Mouse (Mus musculus): ENCODE measurements around the gene Sohlh1. TPM values are rescaled to one million over a fixed set of nuclear protein-coding genes. Genes with fewer than 3 reads are reported as not detected.

Gene Sohlh1
- not detected for total RNA-seq (2021)
- polyA plus RNA-seq (2012; rRNA removed): not detected in 2 replicates
- long read RNA-seq: 0 reads

GRCm38 (mm10) chr2:25847226-25847625 lies at the start of gene Sohlh1:
Sohlh1 (minus strand) TSS chr2:25847248.
- DNase-seq: no peak

GRCm38 (mm10) chr2:25892440-25892839 lies 45.4 kb upstream of the Sohlh1 start:
- DNase-seq: peak; percentile 24

GRCm38 (mm10) chr2:25888144-25888543 lies 41.1 kb upstream of the Sohlh1 start:
- DNase-seq: peak; percentile 30

GRCm38 (mm10) chr2:25887226-25887625 lies 40.2 kb upstream of the Sohlh1 start:
- DNase-seq: no peak

GRCm38 (mm10) chr2:25884756-25885155 lies 37.7 kb upstream of the Sohlh1 start:
- DNase-seq: no peak

- DNase-seq: no peak
Observed at GRCm38 (mm10) chr2:25882276-25882675, 35.2 kb upstream of the Sohlh1 start.

- DNase-seq: no peak
Observed at GRCm38 (mm10) chr2:25879061-25879460, 32.0 kb upstream of the Sohlh1 start.

GRCm38 (mm10) chr2:25878516-25878915 lies 31.5 kb upstream of the Sohlh1 start:
- no peak for DNase-seq

- peak; percentile 32 for DNase-seq
Observed at GRCm38 (mm10) chr2:25877736-25878268, 30.8 kb upstream of the Sohlh1 start.

- no peak for DNase-seq
Observed at GRCm38 (mm10) chr2:25877250-25877735, 30.2 kb upstream of the Sohlh1 start.

- DNase-seq: peak; percentile 64
Observed at GRCm38 (mm10) chr2:25866656-25867055, 19.6 kb upstream of the Sohlh1 start.

- no peak for DNase-seq
Observed at GRCm38 (mm10) chr2:25865412-25865811, 18.4 kb upstream of the Sohlh1 start.

GRCm38 (mm10) chr2:25864230-25864629 lies 17.2 kb upstream of the Sohlh1 start:
- peak; percentile 16 for DNase-seq

- peak; percentile 73 for DNase-seq
Observed at GRCm38 (mm10) chr2:25863337-25864131, 16.5 kb upstream of the Sohlh1 start, which contains the start of gene Kcnt1. Kcnt1 (plus strand) TSS chr2:25863734.

GRCm38 (mm10) chr2:25862696-25863270 lies 15.7 kb upstream of the Sohlh1 start:
- DNase-seq: no peak

- DNase-seq: no peak
Observed at GRCm38 (mm10) chr2:25862038-25862437, 15.0 kb upstream of the Sohlh1 start.

GRCm38 (mm10) chr2:25859891-25860290 lies 12.8 kb upstream of the Sohlh1 start:
- no peak for DNase-seq

- DNase-seq: no peak
Observed at GRCm38 (mm10) chr2:25853998-25854397, 7.0 kb upstream of the Sohlh1 start.

GRCm38 (mm10) chr2:25852626-25853025 lies 5.6 kb upstream of the Sohlh1 start:
- DNase-seq: peak; percentile 15

- peak; percentile 58 for DNase-seq
Observed at GRCm38 (mm10) chr2:25850330-25850729, 3.3 kb upstream of the Sohlh1 start.

GRCm38 (mm10) chr2:25846516-25846915 lies 532 bp downstream of the Sohlh1 start:
- DNase-seq: no peak

GRCm38 (mm10) chr2:25844097-25844496 lies 3.0 kb downstream of the Sohlh1 start:
- DNase-seq: no peak

- no peak for DNase-seq
Observed at GRCm38 (mm10) chr2:25842758-25843157, 4.3 kb downstream of the Sohlh1 start.

All from adrenal gland, adult 2 months (tissue).